Mouse (Mus musculus): ENCODE results near the gene Chst11. TPM values are rescaled to one million over a fixed set of nuclear protein-coding genes. Genes with fewer than 3 reads are reported as not detected.

Gene Chst11
- total RNA-seq, 4 experiments from 2014 or later: 2.1 to 3.1 (median 2.7) TPM

- DNase-seq (ENCODE audit: low spot score): peak; percentile 57
Measured at GRCm38 (mm10) chr10:83168303-83169056, 183.2 kb downstream of the Chst11 start.

- no peak for DNase-seq (ENCODE audit: low spot score)
Measured at GRCm38 (mm10) chr10:83169554-83169953, 184.3 kb downstream of the Chst11 start.

GRCm38 (mm10) chr10:83178151-83178550 lies 192.9 kb downstream of the Chst11 start:
- no peak for DNase-seq (ENCODE audit: low spot score)

- DNase-seq (ENCODE audit: low spot score): peak; percentile 39
Measured at GRCm38 (mm10) chr10:83178661-83179060, 193.4 kb downstream of the Chst11 start.

GRCm38 (mm10) chr10:83181831-83182572 lies 196.7 kb downstream of the Chst11 start:
- no peak for DNase-seq (ENCODE audit: low spot score)

GRCm38 (mm10) chr10:83182573-83182960 lies 197.3 kb downstream of the Chst11 start:
- DNase-seq (ENCODE audit: low spot score): no peak

GRCm38 (mm10) chr10:83183634-83184479 lies 198.6 kb downstream of the Chst11 start:
- no peak for DNase-seq (ENCODE audit: low spot score)

- no peak for DNase-seq (ENCODE audit: low spot score)
Measured at GRCm38 (mm10) chr10:83184480-83185069, 199.3 kb downstream of the Chst11 start.

- DNase-seq (ENCODE audit: low spot score): no peak
Measured at GRCm38 (mm10) chr10:83185121-83185520, 199.8 kb downstream of the Chst11 start.

GRCm38 (mm10) chr10:83186167-83186566 lies 200.9 kb downstream of the Chst11 start:
- no peak for DNase-seq (ENCODE audit: low spot score)

- DNase-seq (ENCODE audit: low spot score): no peak
Measured at GRCm38 (mm10) chr10:83186984-83187383, 201.7 kb downstream of the Chst11 start.

GRCm38 (mm10) chr10:83189071-83189470 lies 203.8 kb downstream of the Chst11 start:
- no peak for DNase-seq (ENCODE audit: low spot score)

GRCm38 (mm10) chr10:83191476-83191875 lies 206.2 kb downstream of the Chst11 start:
- DNase-seq (ENCODE audit: low spot score): no peak

- no peak for DNase-seq (ENCODE audit: low spot score)
Measured at GRCm38 (mm10) chr10:83191982-83192381, 206.7 kb downstream of the Chst11 start.

GRCm38 (mm10) chr10:83197690-83198336 lies 212.5 kb downstream of the Chst11 start:
- DNase-seq (ENCODE audit: low spot score): peak; percentile 79

- no peak for DNase-seq (ENCODE audit: low spot score)
Measured at GRCm38 (mm10) chr10:83198692-83199091, 213.4 kb downstream of the Chst11 start.

GRCm38 (mm10) chr10:83199290-83199689 lies 214.0 kb downstream of the Chst11 start:
- no peak for DNase-seq (ENCODE audit: low spot score)

- DNase-seq (ENCODE audit: low spot score): no peak
Measured at GRCm38 (mm10) chr10:83201525-83201924, 216.2 kb downstream of the Chst11 start.

GRCm38 (mm10) chr10:83202906-83203702 lies 217.8 kb downstream of the Chst11 start:
- no peak for DNase-seq (ENCODE audit: low spot score)

GRCm38 (mm10) chr10:83208436-83208835 lies 223.1 kb downstream of the Chst11 start:
- DNase-seq (ENCODE audit: low spot score): no peak

Measured in heart, adult 8-10 months (tissue).